Mouse (Mus musculus): Measurements from ENCODE around the gene Mto1.

GRCm38 (mm10) chr9:78475383-78475780, 27.4 kb downstream of the Mto1 start:
- no peak for TF ChIP-seq CTCF (IDR thresholded peaks at IDR 0.05; ENCODE audit: borderline replicate concordance, insufficient read depth, low read length)
- TF ChIP-seq POLR2A (IDR thresholded peaks at IDR 0.05; ENCODE audit: low read depth, low read length): no peak; the same call in 1 of the 2 replicates

Measured in embryonic fibroblast, embryonic 13.5 days (primary cell).